Mouse (Mus musculus): ENCODE data around the gene Car8.

GRCm38 (mm10) chr4:8098084-8098483 lies 140.8 kb downstream of the Car8 start:
- TF ChIP-seq CTCF (IDR thresholded peaks at IDR 0.05; ENCODE audit: insufficient read depth, low read length) (no peak), POLR2A (IDR thresholded peaks at IDR 0.05; ENCODE audit: borderline replicate concordance, extremely low read depth, low read depth, low read length) (no peak)

All from lung, adult 2 months (tissue).